Mouse (Mus musculus) CH12.LX (cell line): ENCODE results near the gene Tspan15. TPM values are rescaled to one million over a fixed set of nuclear protein-coding genes. Genes with fewer than 3 reads are reported as not detected.

Experiments used
- DNase-seq: peaks from one replicate; pipeline ENCODE4 v3.0.0-alpha.2; 2013; ENCODE audit errors: extremely low read depth
- H3K27ac ChIP-seq: 2 replicates; pipeline ENCODE4 v1.5.1; 2012; ENCODE audit warnings: low read depth, mild to moderate bottlenecking, control low read depth, moderate library complexity; ENCODE audit not compliant: insufficient read depth
- H3K27me3 ChIP-seq: replicated peaks from 2 replicates; pipeline ENCODE3; 2012; ENCODE audit warnings: inconsistent platforms
- H3K36me3 ChIP-seq, 2 experiments: replicated peaks in 1 of 2; 2 replicates each; pipeline versions ENCODE3 to v1.6.1; 2012; ENCODE audit warnings: inconsistent platforms in 1 of 2, low read length in 1 of 2, mild to moderate bottlenecking in 1 of 2, mixed read lengths in 1 of 2, moderate library complexity in 1 of 2; ENCODE audit not compliant: control insufficient read depth in 1 of 2, insufficient read depth in 1 of 2
- H3K4me1 ChIP-seq, 2 experiments: 2 replicates each; pipeline ENCODE4 v1.6.1; 2012; ENCODE audit warnings: inconsistent platforms in 1 of 2, moderate library complexity in 1 of 2; ENCODE audit not compliant: insufficient read depth in 2 of 2, control insufficient read depth in 1 of 2
- H3K4me2 ChIP-seq: 2 replicates; pipeline ENCODE4 v1.6.1; 2012; ENCODE audit warnings: low read depth, mild to moderate bottlenecking, control low read depth; ENCODE audit not compliant: poor library complexity, insufficient read depth, severe bottlenecking
- H3K4me3 ChIP-seq, 3 experiments: fragments of 150-350 bp in 1 of 3; sonication (generic) in 1 of 3; replicated peaks in 1 of 3; 2 replicates each; pipeline versions ENCODE3 to v1.5.1; 2011 to 2012; ENCODE audit warnings: low read depth in 2 of 3, low read length in 2 of 3, mild to moderate bottlenecking in 2 of 3, moderate library complexity in 2 of 3, control low read depth in 1 of 3, improper control_type of control experiment in 1 of 3, inconsistent platforms in 1 of 3, mixed read lengths in 1 of 3; ENCODE audit not compliant: poor library complexity in 1 of 3
- H3K79me2 ChIP-seq: replicated peaks from 2 replicates; pipeline ENCODE4 v1.6.1; 2012; ENCODE audit warnings: mild to moderate bottlenecking, moderate library complexity; ENCODE audit not compliant: control insufficient read depth, poor library complexity, insufficient read depth, severe bottlenecking; ENCODE audit errors: extremely low read depth
- H3K9ac ChIP-seq: 2 replicates; pipeline ENCODE4 v1.6.1; 2012; ENCODE audit warnings: low read depth, mild to moderate bottlenecking, control low read depth, moderate library complexity; ENCODE audit not compliant: insufficient read depth
- H3K9me3 ChIP-seq: replicated peaks from 2 replicates; pipeline ENCODE3; 2012; ENCODE audit warnings: low read length, inconsistent platforms, mixed read lengths
- CHD1 ChIP-seq: IDR thresholded peaks from 2 replicates; pipeline ENCODE4 v1.6.1; 2012; ENCODE audit warnings: low read depth, low read length, improper control_type of control experiment, inconsistent platforms
- CTCF ChIP-seq, 2 experiments: IDR thresholded peaks in 1 of 2; conservative IDR thresholded peaks in 1 of 2; 2 replicates each; pipeline ENCODE4 v1.5.1; 2011 to 2012; ENCODE audit warnings: low read depth in 2 of 2, low read length in 2 of 2, improper control_type of control experiment in 1 of 2, inconsistent platforms in 1 of 2, mild to moderate bottlenecking in 1 of 2, moderate library complexity in 1 of 2
- ELF1 ChIP-seq: IDR thresholded peaks from 2 replicates; pipeline ENCODE4 v1.6.1; 2014; ENCODE audit warnings: low read depth, mild to moderate bottlenecking, inconsistent platforms, low read length, improper control_type of control experiment
- EP300 ChIP-seq: IDR thresholded peaks from 2 replicates; pipeline ENCODE4 v1.6.1; 2011; ENCODE audit warnings: low read length, improper control_type of control experiment
- ETS1 ChIP-seq: conservative IDR thresholded peaks from 2 replicates; pipeline ENCODE4 v1.6.1; 2012; ENCODE audit warnings: low read depth, mild to moderate bottlenecking, inconsistent platforms, low read length, improper control_type of control experiment, moderate library complexity
- HCFC1 ChIP-seq: IDR thresholded peaks from 2 replicates; pipeline ENCODE4 v1.6.1; 2012; ENCODE audit warnings: low read depth, mild to moderate bottlenecking, inconsistent platforms, low read length, improper control_type of control experiment
- IRF4 ChIP-seq: IDR thresholded peaks from 2 replicates; pipeline ENCODE4 v1.6.1; 2014; ENCODE audit warnings: low read depth, mild to moderate bottlenecking, inconsistent platforms, low read length, improper control_type of control experiment
- JUND ChIP-seq: conservative IDR thresholded peaks from 2 replicates; pipeline ENCODE4 v1.6.1; 2011; ENCODE audit warnings: low read depth, low read length, improper control_type of control experiment
- KAT2A ChIP-seq: IDR thresholded peaks from 2 replicates; pipeline ENCODE4 v1.6.1; 2012; ENCODE audit warnings: low read length, improper control_type of control experiment, inconsistent platforms; ENCODE audit not compliant: insufficient replicate concordance
- MAFK ChIP-seq: IDR thresholded peaks from 2 replicates; pipeline ENCODE4 v1.6.1; 2011; ENCODE audit warnings: low read length, improper control_type of control experiment; ENCODE audit not compliant: insufficient replicate concordance
- MXI1 ChIP-seq: IDR thresholded peaks from 2 replicates; pipeline ENCODE4 v1.6.1; 2011; ENCODE audit warnings: mild to moderate bottlenecking, low read depth, low read length, improper control_type of control experiment
- POLR2A ChIP-seq: IDR thresholded peaks from 2 replicates; pipeline ENCODE4 v1.6.1; 2011; ENCODE audit warnings: low read depth, mild to moderate bottlenecking, improper control_type of control experiment, low read length
- RAD21 ChIP-seq: IDR thresholded peaks from 2 replicates; pipeline ENCODE4 v1.6.1; 2011; ENCODE audit warnings: low read depth, mild to moderate bottlenecking, low read length, improper control_type of control experiment, moderate library complexity
- SIN3A ChIP-seq: IDR thresholded peaks from 2 replicates; pipeline ENCODE4 v1.6.1; 2012; ENCODE audit warnings: low read length, improper control_type of control experiment, inconsistent platforms
- UBTF ChIP-seq: IDR thresholded peaks from 2 replicates; pipeline ENCODE4 v1.6.1; 2012; ENCODE audit warnings: low read depth, mild to moderate bottlenecking, inconsistent platforms, low read length, improper control_type of control experiment, moderate library complexity
- ZKSCAN1 ChIP-seq: IDR thresholded peaks from 2 replicates; pipeline ENCODE4 v1.6.1; 2012; ENCODE audit warnings: low read depth, inconsistent platforms, low read length, improper control_type of control experiment, borderline replicate concordance
- ZMIZ1 ChIP-seq: IDR thresholded peaks from 2 replicates; pipeline ENCODE4 v1.6.1; 2012; ENCODE audit warnings: low read depth, mild to moderate bottlenecking, inconsistent platforms, low read length, improper control_type of control experiment
- dilution Hi-C: fragments of 300-500 bp; cut with MboI; formaldehyde crosslinking; loops from 2 replicates; pipeline ENCODE4 v1.14.3; 2020; ENCODE audit warnings: low sequenced_read_pairs; ENCODE audit not compliant: extremely low pct_unique_long_range_greater_than_20kb, extremely low pct_ligation_motif_present
- in situ Hi-C: fragments of 300-500 bp; cut with MboI; formaldehyde crosslinking; loops from 3 replicates; pipeline ENCODE4 v1.14.3; 2019; ENCODE audit warnings: low sequenced_read_pairs, low pct_ligation_motif_present, low pct_unique_long_range_greater_than_20kb, mixed read lengths
- polyA plus RNA-seq: library from polyadenylated mRNA; unstranded; fragments of >175 nt; gene quantifications from 2 replicates; pipeline ENCODE4 v1.2.1, GENCODE M21; 2012; ENCODE audit warnings: low read depth; ENCODE audit not compliant: insufficient read length
- total RNA-seq, 2 experiments: library from RNA; depleted of rRNA; stranded (reverse); fragments of 300-350 nt in 1 of 2; fragments of >200 nt in 1 of 2; gene quantifications; 2 replicates each; pipeline ENCODE4 v1.2.3; 2012 to 2014

Tspan15 gene
- total and polyA plus RNA-seq, 3 experiments, result 0.12 to 0.30 TPM; not detected in 1

GRCm38 (mm10) chr10:62252000-62252488, 21.0 kb upstream of the Tspan15 start, which contains the start of gene Tacr2:
Gene Tacr2 (plus strand): TSS chr10:62252438.
- in situ Hi-C loops (loop anchor here (10.0 kb wide), 1 partner anchor 147 kb away; no protein-coding TSS in a partner anchor), dilution Hi-C loops (no loop called here)

GRCm38 (mm10) chr10:62247815-62248214, 16.8 kb upstream of the Tspan15 start:
- in situ Hi-C loops (no loop called here), dilution Hi-C loops (no loop called here)
- peaks cover 22% of the 10 kb centered on the region for H3K27me3 ChIP-seq
- H3K36me3 ChIP-seq, result no peaks in the 10 kb centered on the region
- no peaks in the 10 kb centered on the region for H3K79me2 ChIP-seq
- no peak for DNase-seq
- H3K4me2 ChIP-seq, result no peak overlapping the region
- H3K9me3 ChIP-seq, result peaks cover 11% of the 10 kb centered on the region
- no peak overlapping the region for H3K27ac ChIP-seq
- TF ChIP-seq ZMIZ1 (no peak), MXI1 (no peak), KAT2A (no peak), MAFK (no peak), EP300 (no peak)
- H3K4me1 ChIP-seq, result no peaks in the 10 kb centered on the region; a peak in 1 of 4 replicates
- no peak overlapping the region for H3K9ac ChIP-seq
- H3K4me3 ChIP-seq, result no peak overlapping the region

More at GRCm38 (mm10) chr10:62252000-62252488, 21.0 kb upstream of the Tspan15 start, which contains the start of gene Tacr2:
- H3K27me3 ChIP-seq, result peaks cover 29% of the 10 kb centered on the region
- H3K9ac ChIP-seq, result no peak within 1 kb of the TSS
- no peak for DNase-seq
- TF ChIP-seq ETS1, result no peak
- TF ChIP-seq CTCF (conservative IDR thresholded peaks at IDR 0.05 in 1 of 2, IDR thresholded peaks at IDR 0.05 in 1 of 2; ENCODE audit: low read depth in 2 of 2, low read length in 2 of 2), result no peak
- no peak for TF ChIP-seq ZKSCAN1
- no peak for TF ChIP-seq CHD1
- TF ChIP-seq RAD21, result no peak
- no peak for TF ChIP-seq SIN3A
- no peaks in the 10 kb centered on the region for H3K36me3 ChIP-seq
- no peak within 1 kb of the TSS for H3K4me2 ChIP-seq
- H3K79me2 ChIP-seq, result no peaks in the 10 kb centered on the region
- H3K27ac ChIP-seq, result no peak within 1 kb of the TSS
- H3K9me3 ChIP-seq, result no peaks in the 10 kb centered on the region
- no peaks in the 10 kb centered on the region; a peak in 1 of 4 replicates for H3K4me1 ChIP-seq
- no peak within 1 kb of the TSS for H3K4me3 ChIP-seq

GRCm38 (mm10) chr10:62247156-62247555, 16.1 kb upstream of the Tspan15 start:
- no peak for DNase-seq
- Histone ChIP-seq H3K9me3 (peaks cover 11% of the 10 kb centered on the region), H3K27me3 (peaks cover 17% of the 10 kb centered on the region), H3K79me2 (no peaks in the 10 kb centered on the region), H3K4me1 (peaks cover 0 to 3% of the 10 kb centered on the region in 2 experiments; a peak in 1 of 4 replicates), H3K36me3 (no peaks in the 10 kb centered on the region), H3K27ac (no peak overlapping the region), H3K4me2 (no peak overlapping the region), H3K4me3 (no peak overlapping the region), H3K9ac (no peak overlapping the region)
- in situ Hi-C loops, result no loop called here
- dilution Hi-C loops, result no loop called here
- TF ChIP-seq ZKSCAN1, result no peak
- TF ChIP-seq JUND, result no peak
- no peak for TF ChIP-seq ELF1
- TF ChIP-seq HCFC1, result no peak
- TF ChIP-seq POLR2A, result no peak
- TF ChIP-seq UBTF, result no peak
- TF ChIP-seq IRF4, result no peak
- no peak for TF ChIP-seq MXI1
